Mouse (Mus musculus) frontal cortex, postnatal 14 days (tissue): ENCODE results near the gene Cdk9.

Experiments used
- DNase-seq, 2 experiments: peaks; one replicate each; pipeline ENCODE4 v3.0.0; 2022; ENCODE audit warnings: low spot score in 2 of 2

Gene Cdk9

DNA sequence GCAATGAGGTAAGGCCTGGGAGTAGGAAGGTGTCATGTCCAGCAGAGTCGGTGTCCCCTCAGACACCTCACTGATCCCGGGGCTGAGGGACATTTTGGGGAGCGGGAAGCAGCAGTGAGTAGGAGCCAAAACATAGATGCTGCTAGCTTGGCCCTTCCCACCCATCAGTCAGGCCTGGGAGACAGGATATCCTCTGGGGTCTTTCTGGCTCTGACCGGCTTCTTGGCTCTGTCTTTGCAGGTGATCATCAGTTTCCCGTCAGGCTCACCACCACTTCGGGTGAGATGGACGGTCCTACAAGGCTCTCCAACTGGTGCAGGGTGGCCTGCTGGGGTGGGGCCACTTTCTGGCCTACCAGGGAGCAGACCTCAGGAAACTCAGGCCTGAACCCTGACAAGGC lies 35.2 kb downstream of the Cdk9 start:
- no peak for DNase-seq

- DNase-seq = no peak
Observed at GRCm38 (mm10) chr2:32676821-32677220, 36.1 kb downstream of the Cdk9 start.

DNA sequence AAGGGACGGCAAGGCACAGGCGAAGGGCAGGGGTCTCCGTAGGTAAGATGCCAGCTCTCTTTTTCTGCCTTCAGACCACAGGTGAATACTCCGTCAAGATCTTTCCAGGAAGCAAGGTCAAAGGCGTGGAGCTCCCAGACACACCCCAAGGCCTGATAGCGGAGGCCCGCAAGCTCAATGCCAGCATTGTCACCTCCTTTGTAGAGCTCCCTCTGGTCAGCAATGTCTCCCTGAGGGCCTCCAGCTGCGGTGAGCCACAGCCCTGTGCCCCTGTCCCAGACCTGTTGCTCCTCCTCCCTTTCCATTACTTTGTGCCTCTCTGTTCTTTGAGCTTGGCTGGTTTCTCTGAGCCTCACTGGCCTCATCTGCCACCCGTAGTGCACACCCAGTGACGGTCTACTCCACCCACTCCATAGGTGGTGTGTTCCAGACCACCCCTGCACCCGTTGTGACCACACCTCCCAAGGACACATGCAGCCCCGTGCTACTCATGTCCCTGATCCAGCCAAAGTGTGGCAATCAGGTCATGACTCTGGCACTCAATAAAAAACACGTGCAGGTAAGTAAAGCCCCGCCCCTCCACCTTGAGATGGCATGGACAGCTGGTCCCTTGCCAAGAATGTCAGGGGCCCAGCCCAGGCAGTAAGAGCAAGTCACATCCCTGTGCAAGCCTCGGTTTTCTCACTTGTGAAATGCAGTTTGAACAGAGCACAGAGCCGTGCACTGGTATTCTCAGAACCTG lies 39.5 kb downstream of the Cdk9 start:
- DNase-seq = no peak

DNA sequence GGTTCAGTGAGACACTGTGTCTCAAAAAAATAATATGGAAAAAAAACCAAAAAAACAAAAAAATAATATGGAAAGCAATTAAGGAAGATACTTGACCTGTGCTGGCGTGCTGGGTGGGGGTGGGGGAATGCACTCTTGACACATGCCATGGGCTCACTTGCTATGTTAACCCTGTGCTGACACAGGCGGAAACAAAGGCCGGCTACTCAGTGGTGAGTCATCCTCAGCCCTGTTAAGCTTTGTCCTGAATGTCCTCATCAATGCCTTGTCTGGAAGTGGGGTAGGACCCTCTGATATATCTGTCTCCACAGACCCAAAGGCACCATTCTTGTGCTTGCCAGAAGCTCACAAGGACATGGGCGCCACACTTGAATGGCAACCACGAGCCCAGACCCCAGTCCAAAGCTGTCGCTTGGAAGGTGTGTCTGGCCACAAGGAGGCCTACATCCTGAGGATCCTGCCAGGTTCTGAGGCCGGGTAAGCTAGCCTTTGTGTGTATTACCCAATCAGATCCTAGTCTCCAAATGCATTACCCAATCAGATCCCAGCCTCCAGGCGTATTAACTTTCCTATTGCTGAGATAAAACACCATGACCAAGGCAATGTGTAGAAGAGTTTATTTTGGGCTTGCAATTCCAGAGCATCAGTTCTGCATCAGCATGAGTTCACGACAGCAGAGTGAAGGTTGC lies 40.8 kb downstream of the Cdk9 start:
- no peak for DNase-seq

DNA sequence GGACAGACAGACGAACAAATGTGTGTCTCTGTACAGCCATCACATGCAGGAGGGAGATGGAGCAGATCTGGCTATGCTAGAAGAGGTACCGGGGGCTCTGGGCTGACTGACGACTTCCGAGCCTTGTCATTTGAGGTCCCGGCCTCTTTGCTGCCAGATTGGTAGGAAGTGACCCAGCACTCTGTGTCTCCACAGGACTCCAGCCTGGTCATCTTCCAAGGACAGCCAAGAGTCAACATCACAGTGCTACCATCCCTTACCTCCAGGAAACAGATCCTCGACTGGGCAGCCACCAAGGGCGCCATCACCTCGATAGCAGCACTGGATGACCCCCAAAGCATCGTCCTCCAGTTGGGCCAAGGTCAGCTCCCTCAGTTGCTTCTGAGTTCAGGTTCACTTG lies 41.7 kb downstream of the Cdk9 start:
- no peak for DNase-seq

GRCm38 (mm10) chr2:32669876-32670275 lies 43.0 kb downstream of the Cdk9 start:
- no peak for DNase-seq

GRCm38 (mm10) chr2:32668176-32668575 lies 44.7 kb downstream of the Cdk9 start:
- DNase-seq = no peak

DNA sequence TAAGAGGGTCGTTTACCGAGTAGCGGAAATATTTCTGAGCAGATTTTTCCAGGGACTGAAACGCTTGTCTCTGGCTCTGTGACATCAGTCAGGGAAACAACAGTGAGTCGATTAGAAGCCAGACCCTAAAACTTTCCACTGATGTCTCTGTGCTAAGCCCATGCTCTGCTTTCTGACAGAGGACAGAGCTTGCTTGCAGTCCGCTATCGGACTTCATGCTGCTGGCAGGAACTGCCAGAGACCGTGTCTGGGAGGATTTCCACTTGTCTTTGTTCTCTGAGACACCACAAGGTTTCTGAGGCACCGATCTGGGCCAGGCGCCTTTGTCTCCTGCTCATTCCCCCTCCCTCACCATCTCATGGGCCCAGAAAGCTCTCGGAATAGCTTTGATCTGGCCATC lies 45.1 kb downstream of the Cdk9 start:
- no peak for DNase-seq

GRCm38 (mm10) chr2:32665853-32666252 lies 47.0 kb downstream of the Cdk9 start:
- DNase-seq = no peak

- DNase-seq = no peak
Observed at GRCm38 (mm10) chr2:32665345-32665744, 47.5 kb downstream of the Cdk9 start.

DNA sequence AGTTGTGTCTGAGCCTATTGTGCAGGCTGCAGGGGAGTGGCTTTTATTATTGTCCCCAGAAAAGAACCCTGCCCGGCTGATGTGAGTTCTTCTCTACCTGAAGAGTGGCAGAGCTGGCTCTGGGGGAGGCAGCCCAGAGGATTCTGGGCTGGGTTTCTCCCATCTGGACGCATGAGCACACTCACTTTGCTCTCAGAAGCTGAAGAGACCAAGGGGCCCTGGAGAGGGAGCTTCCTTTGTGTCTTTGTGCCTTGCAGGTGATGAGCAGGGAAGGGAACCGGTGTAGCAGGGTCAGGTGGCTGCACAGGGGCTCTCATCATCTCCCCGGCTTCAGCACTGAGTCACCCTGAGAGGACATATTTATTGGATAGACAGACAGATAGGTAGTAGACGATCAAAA lies 50.6 kb downstream of the Cdk9 start:
- no peak for DNase-seq

GRCm38 (mm10) chr2:32661509-32662107 lies 51.3 kb downstream of the Cdk9 start:
- no peak for DNase-seq

GRCm38 (mm10) chr2:32658873-32659272 lies 54.0 kb downstream of the Cdk9 start:
- DNase-seq = no peak

DNA sequence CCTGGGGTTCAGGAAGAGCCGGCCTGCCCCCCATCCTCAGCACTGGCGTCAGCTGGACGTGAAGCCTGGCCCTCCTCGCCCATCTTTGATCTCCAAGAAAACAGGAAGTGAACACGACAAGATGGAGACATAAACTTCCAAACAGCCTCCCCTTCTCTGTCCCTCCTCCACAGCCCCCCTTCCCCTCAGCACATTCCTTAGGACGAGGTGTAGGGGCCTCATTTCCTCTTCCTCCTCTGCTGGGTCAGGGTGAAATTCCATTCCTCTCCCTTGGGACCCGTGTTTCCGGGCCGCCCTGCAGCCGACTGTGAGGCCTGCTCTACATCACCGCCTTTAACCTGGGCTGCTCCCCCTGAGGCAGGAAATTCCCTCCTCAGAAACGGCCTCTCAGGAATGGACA lies 57.0 kb downstream of the Cdk9 start:
- no peak for DNase-seq
